Mouse (Mus musculus): ENCODE measurements around the gene Gm26741. TPM values are rescaled to one million over a fixed set of nuclear protein-coding genes. Genes with fewer than 3 reads are reported as not detected.
A peak's percentile ranks its signal among the peaks of the same experiment; 100 is the strongest.

Gm26741 gene
- polyA plus RNA-seq, 1 experiment from 2014 or later = not detected

DNA sequence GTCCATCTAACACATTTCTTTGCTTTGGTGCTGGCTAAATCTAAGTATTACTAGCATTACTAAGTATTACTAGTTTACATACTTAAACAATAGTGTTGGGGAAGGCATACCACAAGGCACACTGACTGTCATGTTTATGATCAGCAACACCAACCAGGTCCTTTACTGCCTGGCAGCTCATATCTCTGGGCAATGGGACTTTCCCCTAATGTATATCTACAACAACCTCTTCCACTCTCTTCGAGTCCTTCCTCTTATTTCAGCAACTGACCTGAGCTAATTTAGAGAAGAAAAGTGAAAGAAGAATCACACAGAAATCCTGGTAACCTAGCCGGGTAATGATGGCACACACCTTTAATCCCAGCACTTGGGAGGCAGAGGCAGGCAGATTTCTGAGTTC is 17.9 kb downstream of the Gm26741 start:
- Histone ChIP-seq H3K9me3 (ENCODE audit: control insufficient read depth, low read length) (no peaks in the 10 kb centered on the region), H3K9ac (ENCODE audit: low read length) (no peak overlapping the region), H3K4me2 (replicated peaks; ENCODE audit: low read depth) (no peak overlapping the region), H3K36me3 (ENCODE audit: control insufficient read depth, insufficient read depth, low read length) (no peaks in the 10 kb centered on the region), H3K27ac (replicated peaks) (no peak overlapping the region), H3K27me3 (ENCODE audit: control insufficient read depth, insufficient read depth, low read length) (no peaks in the 10 kb centered on the region), H3K4me3 (ENCODE audit: low read depth, low read length) (no peak overlapping the region), H3K4me1 (replicated peaks; ENCODE audit: control insufficient read depth, insufficient read depth) (no peaks in the 10 kb centered on the region)
- no peak for DNase-seq (ENCODE audit: low spot score)
- TF ChIP-seq CTCF (IDR thresholded peaks at IDR 0.05; ENCODE audit: low read depth) (no peak), EP300 (optimal IDR thresholded peaks at IDR 0.05) (no peak)
- ATAC-seq (ENCODE audit: low FRiP score, low TSS enrichment) = no peak
- 95% methylated on average over 2 of the region's 2 CpGs for WGBS

DNA sequence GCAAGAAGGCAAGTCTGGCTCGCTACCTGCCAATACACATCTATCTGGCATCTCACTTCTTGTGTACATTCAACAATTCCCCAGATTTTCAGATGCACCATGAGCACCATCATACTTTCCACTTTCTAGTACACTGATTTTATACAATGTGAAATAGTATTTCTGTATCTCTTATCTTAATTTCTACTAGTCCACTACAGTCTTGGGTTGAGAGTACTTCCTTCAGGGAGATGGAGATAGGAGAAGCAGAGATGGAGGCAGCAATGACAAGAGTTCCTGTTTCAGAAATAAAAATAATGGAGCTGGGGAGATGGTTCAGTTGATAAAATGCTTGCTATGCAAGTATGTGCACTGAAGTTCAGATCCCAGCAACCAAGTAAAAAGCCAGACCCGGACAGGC is 19.2 kb downstream of the Gm26741 start:
- Histone ChIP-seq H3K27me3 (ENCODE audit: control insufficient read depth, insufficient read depth, low read length) (no peaks in the 10 kb centered on the region), H3K4me2 (replicated peaks; ENCODE audit: low read depth) (no peak overlapping the region), H3K9me3 (ENCODE audit: control insufficient read depth, low read length) (no peaks in the 10 kb centered on the region), H3K27ac (replicated peaks) (no peak overlapping the region), H3K36me3 (ENCODE audit: control insufficient read depth, insufficient read depth, low read length) (no peaks in the 10 kb centered on the region), H3K9ac (ENCODE audit: low read length) (no peak overlapping the region), H3K4me1 (replicated peaks; ENCODE audit: control insufficient read depth, insufficient read depth) (no peaks in the 10 kb centered on the region), H3K4me3 (ENCODE audit: low read depth, low read length) (no peak overlapping the region)
- ATAC-seq (ENCODE audit: low FRiP score, low TSS enrichment) (no peak), DNase-seq (ENCODE audit: low spot score) (no peak)
- TF ChIP-seq EP300 (optimal IDR thresholded peaks at IDR 0.05) = no peak
- no peak for TF ChIP-seq CTCF (IDR thresholded peaks at IDR 0.05; ENCODE audit: low read depth)
- 88% methylated on average over 2 of the region's 2 CpGs for WGBS

DNA sequence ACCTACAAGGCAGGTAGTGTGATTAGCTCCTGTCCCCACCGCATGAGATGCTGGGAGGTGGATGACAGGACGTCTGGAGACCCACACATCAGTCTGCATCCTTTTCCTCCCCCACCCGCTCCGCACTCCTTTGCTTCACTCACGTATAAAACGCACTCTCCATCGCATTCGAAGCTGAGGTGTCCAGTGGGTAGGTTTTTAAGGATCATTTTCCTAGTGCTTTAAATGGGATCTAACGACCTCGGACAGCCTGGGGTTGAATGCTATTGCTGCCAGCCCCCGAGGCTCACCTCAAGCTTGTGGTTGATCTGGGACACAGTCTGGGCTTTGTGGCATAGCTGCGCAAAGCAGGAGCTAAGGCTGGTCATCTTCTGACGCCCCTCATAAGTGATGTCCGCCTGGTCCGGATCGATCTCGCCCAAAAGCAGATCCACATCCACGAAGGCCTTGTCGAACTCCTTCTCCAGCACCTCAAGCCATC is 22.8 kb downstream of the Gm26741 start:
- Histone ChIP-seq H3K4me3 (ENCODE audit: low read depth, low read length) (peak overlapping the region; percentile 92), H3K36me3 (ENCODE audit: control insufficient read depth, insufficient read depth, low read length) (no peaks in the 10 kb centered on the region), H3K27ac (replicated peaks) (peak overlapping the region; percentile 87), H3K9ac (ENCODE audit: low read length) (peak overlapping the region; percentile 90), H3K4me2 (replicated peaks; ENCODE audit: low read depth) (peak overlapping the region; percentile 55), H3K27me3 (ENCODE audit: control insufficient read depth, insufficient read depth, low read length) (no peaks in the 10 kb centered on the region), H3K9me3 (ENCODE audit: control insufficient read depth, low read length) (no peaks in the 10 kb centered on the region), H3K4me1 (replicated peaks; ENCODE audit: control insufficient read depth, insufficient read depth) (no peaks in the 10 kb centered on the region)
- TF ChIP-seq EP300 (optimal IDR thresholded peaks at IDR 0.05) (no peak), CTCF (IDR thresholded peaks at IDR 0.05; ENCODE audit: low read depth) (no peak)
- ATAC-seq (ENCODE audit: low FRiP score, low TSS enrichment) (no peak), DNase-seq (ENCODE audit: low spot score) (no peak)
- under 1% methylated on average over 19 of the region's 19 CpGs for WGBS

DNA sequence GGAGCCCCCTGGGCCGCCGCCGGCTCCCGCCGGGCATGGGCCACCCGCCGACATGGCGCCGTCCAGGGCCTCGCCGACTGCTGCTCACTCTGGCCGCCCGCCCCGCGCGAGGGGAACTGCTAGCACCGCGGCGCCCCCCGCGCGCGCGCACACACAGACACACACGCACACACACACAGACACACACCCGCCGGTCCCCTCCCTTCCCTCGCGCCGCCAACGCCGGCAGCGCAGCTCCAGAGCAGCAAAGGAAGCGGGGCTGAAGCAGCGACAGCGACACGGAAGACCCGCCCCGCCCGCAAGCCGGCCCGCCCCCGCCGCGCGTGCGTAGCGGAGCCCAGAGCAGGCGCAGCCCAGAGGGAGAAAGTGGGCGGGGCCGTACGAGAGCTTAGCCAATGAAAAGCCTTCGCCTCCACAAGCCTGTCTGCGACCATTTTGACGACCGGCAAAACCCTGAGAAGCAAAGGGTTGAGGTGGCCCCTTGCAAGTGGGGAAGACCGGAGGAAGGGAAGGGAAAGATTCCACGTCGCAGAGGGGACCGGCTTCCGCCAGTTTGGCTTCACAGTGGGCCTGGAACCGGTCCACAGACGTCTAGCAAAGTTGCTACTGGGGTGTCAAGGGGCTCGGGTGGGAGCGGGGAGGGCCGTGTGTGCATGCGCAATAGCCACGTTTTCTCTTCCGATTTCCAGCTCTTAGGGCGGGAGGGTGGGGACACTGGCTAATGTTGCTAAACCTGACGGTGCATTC is 23.5 kb downstream of the Gm26741 start, which contains the start of gene Gopc:
Gopc (minus strand) TSS at position 280 of the 747 bp plus-strand sequence.
- ATAC-seq (ENCODE audit: low FRiP score, low TSS enrichment) = peak; percentile 99
- Histone ChIP-seq H3K36me3 (ENCODE audit: control insufficient read depth, insufficient read depth, low read length) (no peaks in the 10 kb centered on the region), H3K27ac (replicated peaks) (peak within 1 kb of the TSS; percentile 97), H3K9me3 (ENCODE audit: control insufficient read depth, low read length) (no peaks in the 10 kb centered on the region), H3K4me2 (replicated peaks; ENCODE audit: low read depth) (peak within 1 kb of the TSS; percentile 63), H3K27me3 (ENCODE audit: control insufficient read depth, insufficient read depth, low read length) (no peaks in the 10 kb centered on the region), H3K4me3 (ENCODE audit: low read depth, low read length) (peak within 1 kb of the TSS; percentile 92), H3K4me1 (replicated peaks; ENCODE audit: control insufficient read depth, insufficient read depth) (no peaks in the 10 kb centered on the region), H3K9ac (ENCODE audit: low read length) (peak within 1 kb of the TSS; percentile 90)
- DNase-seq (ENCODE audit: low spot score) = peak; percentile 98
- TF ChIP-seq CTCF (IDR thresholded peaks at IDR 0.05; ENCODE audit: low read depth) (peak; percentile 8; the same call in 1 of the 2 replicates), EP300 (optimal IDR thresholded peaks at IDR 0.05) (no peak)
- under 1% methylated on average over 55 of the region's 71 CpGs for whole genome bisulfite sequencing

DNA sequence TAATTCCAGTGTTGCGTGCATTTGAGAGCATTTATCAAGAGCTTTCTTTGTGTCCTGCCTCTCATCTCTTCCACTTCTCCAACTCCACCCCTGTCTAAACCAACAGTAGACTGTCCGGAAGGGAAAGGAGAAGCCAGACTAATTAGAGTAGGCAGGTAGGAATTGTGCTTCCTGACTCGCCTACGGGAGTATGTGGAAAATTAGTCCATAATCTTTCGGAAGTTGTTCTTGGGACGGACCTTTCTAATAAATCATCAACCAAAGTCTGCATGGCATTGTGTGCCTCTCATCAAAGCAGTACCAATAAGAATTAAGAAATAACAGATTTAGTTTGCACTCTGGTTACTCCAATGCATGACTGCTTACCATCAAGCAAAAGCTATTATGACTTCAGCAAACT is 24.5 kb downstream of the Gm26741 start:
- Histone ChIP-seq H3K27me3 (ENCODE audit: control insufficient read depth, insufficient read depth, low read length) (no peaks in the 10 kb centered on the region), H3K36me3 (ENCODE audit: control insufficient read depth, insufficient read depth, low read length) (no peaks in the 10 kb centered on the region), H3K4me1 (replicated peaks; ENCODE audit: control insufficient read depth, insufficient read depth) (no peaks in the 10 kb centered on the region), H3K9ac (ENCODE audit: low read length) (no peak overlapping the region), H3K4me2 (replicated peaks; ENCODE audit: low read depth) (peak overlapping the region; percentile 63), H3K4me3 (ENCODE audit: low read depth, low read length) (peak overlapping the region; percentile 92), H3K27ac (replicated peaks) (0 out of 2 replicates have a peak overlapping the region, but pooled peaks have one; percentile 97), H3K9me3 (ENCODE audit: control insufficient read depth, low read length) (no peaks in the 10 kb centered on the region)
- WGBS = 50% methylated on average over 6 of the region's 6 CpGs
- TF ChIP-seq EP300 (optimal IDR thresholded peaks at IDR 0.05) = no peak
- TF ChIP-seq CTCF (IDR thresholded peaks at IDR 0.05; ENCODE audit: low read depth) = no peak
- DNase-seq (ENCODE audit: low spot score) (no peak), ATAC-seq (ENCODE audit: low FRiP score, low TSS enrichment) (no peak)

DNA sequence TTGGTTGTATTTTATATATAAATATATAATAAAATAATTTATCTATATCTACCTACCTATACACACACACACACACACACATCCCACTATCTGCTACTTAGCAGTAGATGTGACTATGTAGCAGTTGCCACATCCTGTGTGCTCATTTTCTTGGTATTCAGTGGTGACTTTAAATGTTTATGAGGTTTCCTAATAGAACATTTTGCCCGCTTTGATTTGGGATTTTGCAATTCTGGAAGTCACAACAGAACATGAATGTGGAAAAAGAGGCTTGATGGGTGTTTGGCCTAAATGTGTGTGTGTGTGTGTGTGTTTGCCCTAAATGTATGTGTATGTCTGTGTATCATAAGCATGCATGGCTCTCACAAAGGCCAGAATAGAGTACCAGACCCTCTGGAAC is 25.0 kb downstream of the Gm26741 start:
- no peak overlapping the region for H3K4me2 ChIP-seq (replicated peaks; ENCODE audit: low read depth)
- 80% methylated on average over 1 of the region's 1 CpGs for WGBS
- no peaks in the 10 kb centered on the region for H3K27me3 ChIP-seq (ENCODE audit: control insufficient read depth, insufficient read depth, low read length)
- no peak overlapping the region for H3K27ac ChIP-seq (replicated peaks)
- TF ChIP-seq EP300 (optimal IDR thresholded peaks at IDR 0.05) = no peak
- no peak for TF ChIP-seq CTCF (IDR thresholded peaks at IDR 0.05; ENCODE audit: low read depth)
- H3K9ac ChIP-seq (ENCODE audit: low read length) = no peak overlapping the region
- no peaks in the 10 kb centered on the region for H3K4me1 ChIP-seq (replicated peaks; ENCODE audit: control insufficient read depth, insufficient read depth)
- ATAC-seq (ENCODE audit: low FRiP score, low TSS enrichment) (no peak), DNase-seq (ENCODE audit: low spot score) (no peak)
- no peaks in the 10 kb centered on the region for H3K36me3 ChIP-seq (ENCODE audit: control insufficient read depth, insufficient read depth, low read length)
- H3K4me3 ChIP-seq (ENCODE audit: low read depth, low read length) = no peak overlapping the region
- H3K9me3 ChIP-seq (ENCODE audit: control insufficient read depth, low read length) = no peaks in the 10 kb centered on the region
